Mouse (Mus musculus): ENCODE measurements around the gene Ldlrap1.

GRCm38 (mm10) chr4:134704590-134704989, 63.2 kb downstream of the Ldlrap1 start:
- TF ChIP-seq CTCF (IDR thresholded peaks at IDR 0.05; ENCODE audit: low read depth) (no peak), EP300 (IDR thresholded peaks at IDR 0.05; ENCODE audit: low read depth) (no peak)

All from heart, postnatal 0 days (tissue).